Mouse (Mus musculus) cerebellum, adult 2 months (tissue): ENCODE measurements at regions not wholly inside any gene's neighbourhood (a gene's known extent, or its start where the extent isn't known, plus 50 kb on each side); places are given as distances from the start of the nearest gene placed in this dataset.

Experiments used
- CTCF ChIP-seq: fragments of 200-500 bp; IDR thresholded peaks from 2 replicates; pipeline ENCODE4 v1.5.1; 2011; ENCODE audit warnings: low read depth, mild to moderate bottlenecking, control low read depth, low read length, moderate library complexity, borderline replicate concordance; ENCODE audit not compliant: insufficient read depth
- POLR2A ChIP-seq: fragments of 200-500 bp; IDR thresholded peaks from 2 replicates; pipeline ENCODE4 v1.6.1; 2011; ENCODE audit warnings: low read length, control low read depth, borderline replicate concordance; ENCODE audit not compliant: insufficient read depth

DNA sequence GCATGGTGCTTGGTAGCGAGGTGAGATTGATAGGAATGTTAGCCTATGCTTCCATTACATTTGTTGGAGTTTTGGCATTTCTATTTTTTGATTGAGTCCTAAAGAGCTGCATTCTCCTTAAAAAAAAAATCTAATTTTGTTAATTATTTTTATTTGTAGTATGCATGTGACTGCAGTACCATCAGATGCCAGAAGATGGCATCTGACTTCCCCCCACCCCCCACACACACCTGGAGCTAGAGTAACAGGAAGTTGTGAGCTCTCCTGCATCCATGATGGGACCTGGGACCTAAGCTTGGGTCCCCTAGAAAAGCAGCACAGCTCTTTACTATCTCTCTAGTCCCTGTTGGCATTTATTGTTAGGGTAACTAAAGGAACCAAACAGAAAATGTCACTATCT lies 70.5 kb downstream of the Mterf1b start:
- TF ChIP-seq CTCF: peak; percentile 62
- TF ChIP-seq POLR2A: no peak
